Mouse (Mus musculus): ENCODE results near the gene Gm13278.
"Not testable (repeated sequence)": the region's sequence is repeated elsewhere in the genome, so short reads cannot be mapped to it uniquely, and the experiment has no call there.

Gm13278 gene

DNA sequence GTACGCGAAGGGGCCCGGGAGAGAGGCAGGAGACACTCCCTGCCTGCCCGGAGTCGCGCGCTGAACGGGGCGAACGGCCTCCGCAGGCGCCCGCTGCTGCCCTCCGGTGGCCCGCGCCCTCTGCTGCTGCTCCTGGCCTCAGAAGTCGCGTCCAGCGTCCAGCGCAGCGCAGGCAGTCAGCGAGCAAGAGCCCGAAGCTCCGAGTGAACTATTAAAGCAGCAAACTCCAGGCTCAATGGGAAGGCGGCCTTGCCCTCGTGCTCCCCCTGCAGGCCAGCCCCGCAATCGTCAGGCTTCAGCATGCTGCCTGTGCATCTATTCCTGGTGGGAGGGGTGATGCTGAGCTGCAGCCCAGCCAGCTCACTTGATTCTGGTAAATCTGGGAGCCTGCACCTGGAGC is at the start of gene Gm13278:
TSS of gene Gm13278 (plus strand) at position 301 of the 400 bp plus-strand sequence.
- not testable (repeated sequence) for DNase-seq

DNA sequence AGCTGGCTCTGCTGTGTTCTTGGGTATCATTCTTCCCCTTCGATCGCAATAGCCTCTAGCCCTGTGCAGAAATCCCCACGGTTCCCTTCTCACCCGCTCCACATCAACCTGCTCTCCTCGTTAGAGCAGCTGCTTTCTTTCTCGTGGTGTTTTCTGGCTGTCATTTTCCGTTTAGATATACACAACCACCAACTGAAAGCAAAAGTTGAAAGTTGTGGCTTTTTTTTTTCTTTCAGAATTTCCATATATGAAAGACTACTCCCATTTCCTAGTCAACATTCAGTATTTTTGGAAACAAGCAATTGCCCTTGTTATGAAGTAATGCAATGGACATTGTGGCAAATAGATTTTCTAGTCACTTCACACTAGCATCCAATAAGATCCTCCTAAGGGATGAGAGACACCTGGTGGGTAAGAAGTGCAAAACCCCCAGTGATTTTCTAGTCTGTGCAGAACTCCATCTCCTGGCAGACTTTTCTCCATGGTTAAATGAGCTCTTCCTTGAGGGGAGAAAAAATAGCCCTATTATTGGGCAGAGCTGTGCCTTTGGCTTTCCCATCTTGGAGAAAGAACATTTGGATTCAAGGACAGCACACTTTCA is 48.5 kb upstream of the Gm13278 start:
- no peak for DNase-seq

DNA sequence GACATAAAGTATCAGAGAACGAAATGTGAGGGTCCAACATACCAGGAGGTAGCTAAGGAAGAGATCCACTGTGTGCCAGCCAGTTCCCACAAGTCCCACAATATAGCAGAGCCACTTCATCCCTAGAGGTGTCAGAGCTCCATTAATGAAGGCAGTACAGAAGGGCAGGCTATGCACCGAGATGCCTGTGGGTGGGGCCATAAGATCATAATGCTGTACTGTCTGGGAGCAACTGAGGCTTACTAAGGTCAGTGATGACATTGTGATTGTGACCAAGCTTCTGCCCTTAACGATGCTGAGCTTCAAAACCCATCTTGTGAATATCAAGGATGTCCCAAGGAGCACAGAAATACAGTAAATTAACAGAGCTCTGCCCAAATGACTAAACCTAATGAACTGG is 47.1 kb upstream of the Gm13278 start:
- no peak for DNase-seq

- DNase-seq: no peak
These were observed 41.4 kb upstream of the Gm13278 start for GRCm38 (mm10) chr4:88749926-88750325.

DNA sequence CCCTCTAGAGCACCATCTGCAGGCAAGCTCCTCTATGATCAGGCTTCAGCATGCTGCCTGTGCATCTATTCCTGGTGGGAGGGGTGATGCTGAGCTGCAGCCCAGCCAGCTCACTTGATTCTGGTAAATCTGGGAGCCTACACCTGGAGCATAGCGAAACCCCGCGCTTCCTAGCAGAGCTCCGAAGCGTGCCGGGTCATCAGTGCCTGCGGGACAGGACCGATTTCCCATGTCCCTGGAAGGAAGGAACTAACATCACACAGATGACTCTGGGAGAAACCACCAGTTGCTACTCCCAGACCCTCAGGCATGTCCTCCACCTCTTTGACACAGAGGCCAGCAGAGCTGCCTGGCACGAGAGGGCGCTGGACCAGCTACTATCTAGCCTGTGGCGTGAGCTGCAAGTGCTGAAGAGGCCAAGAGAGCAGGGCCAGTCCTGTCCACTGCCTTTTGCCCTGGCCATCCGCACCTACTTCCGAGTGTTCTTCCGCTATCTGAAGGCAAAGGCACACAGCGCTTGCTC is 36.5 kb upstream of the Gm13278 start, which contains the start of gene Gm13271:
TSS of gene Gm13271 (plus strand) at position 51 of the 523 bp plus-strand sequence.
- peak; percentile 53 for DNase-seq

GRCm38 (mm10) chr4:88756581-88757513 is 34.5 kb upstream of the Gm13278 start:
- DNase-seq: not testable (repeated sequence)

DNA sequence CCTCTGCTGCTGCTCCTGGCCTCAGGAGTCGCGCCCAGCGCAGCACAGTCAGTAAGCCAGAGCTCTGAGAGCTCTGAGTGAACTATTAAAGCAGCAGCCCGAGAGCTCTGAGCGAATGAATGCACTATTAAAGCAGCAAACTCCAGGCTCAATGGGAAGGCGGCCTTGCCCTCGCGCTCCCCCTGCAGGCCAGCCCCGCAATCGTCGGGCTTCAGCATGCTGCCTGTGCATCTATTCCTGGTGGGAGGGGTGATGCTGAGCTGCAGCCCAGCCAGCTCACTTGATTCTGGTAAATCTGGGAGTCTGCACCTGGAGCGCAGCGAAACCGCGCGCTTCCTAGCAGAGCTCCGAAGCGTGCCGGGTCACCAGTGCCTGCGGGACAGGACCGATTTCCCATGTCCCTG is 33.7 kb upstream of the Gm13278 start:
- peak; percentile 90 for DNase-seq

DNA sequence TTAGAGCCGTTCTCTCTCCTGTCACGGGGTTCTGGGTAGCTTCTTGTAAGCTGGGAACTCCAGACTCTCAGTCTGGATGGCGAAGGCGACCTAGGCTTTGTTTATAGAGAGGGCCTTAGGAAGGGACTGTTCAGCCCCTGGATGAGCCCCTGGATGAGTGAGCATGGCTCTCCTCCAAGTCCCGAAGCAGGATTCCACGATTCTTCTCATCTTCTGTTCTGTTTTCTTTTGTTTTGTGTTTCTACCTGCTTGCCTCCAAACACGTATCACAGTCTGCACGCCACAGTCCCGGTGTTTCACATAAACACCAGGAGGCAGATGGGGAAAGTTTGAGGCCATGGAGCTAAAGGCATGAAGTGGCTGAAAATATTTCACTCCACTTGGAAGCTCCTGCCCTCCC is 32.6 kb upstream of the Gm13278 start:
- DNase-seq: not testable (repeated sequence)

DNA sequence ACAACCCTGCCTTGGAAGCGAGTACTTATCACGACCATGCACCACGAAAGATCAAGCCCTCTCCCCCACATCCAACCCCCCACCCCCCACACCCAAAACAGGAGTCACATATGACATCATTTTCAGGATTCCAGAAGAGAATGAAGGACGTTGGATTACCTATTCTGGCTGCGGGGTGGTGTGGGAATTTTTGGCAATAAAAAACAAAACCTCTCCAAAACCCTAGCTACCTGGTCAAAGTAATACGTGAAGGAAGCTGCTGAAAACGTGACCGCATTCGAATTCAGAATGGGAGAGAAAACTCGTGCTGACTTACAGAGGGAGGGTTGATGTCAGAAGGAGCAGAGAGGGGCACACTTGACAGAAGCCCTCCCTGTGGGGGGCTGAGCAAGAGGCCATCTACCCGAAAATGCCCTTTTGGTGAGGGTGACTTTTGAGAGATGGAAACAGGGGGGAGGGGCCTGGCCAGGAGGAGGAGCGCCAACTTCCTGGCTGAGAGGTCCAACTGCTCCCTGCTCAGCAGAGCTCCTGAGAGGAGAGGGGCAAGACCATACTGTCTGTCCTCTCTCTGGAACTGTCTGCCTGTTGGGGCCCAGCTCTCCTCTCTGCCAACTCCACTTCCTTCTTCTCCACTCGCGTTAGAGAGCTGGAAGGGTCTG is 31.6 kb upstream of the Gm13278 start, which contains the start of gene Gm13283:
TSS of gene Gm13283 (plus strand) at position 510 of the 659 bp plus-strand sequence.
- DNase-seq: peak; percentile 24

GRCm38 (mm10) chr4:88760431-88760830 is 30.9 kb upstream of the Gm13278 start:
- peak; percentile 88 for DNase-seq

DNA sequence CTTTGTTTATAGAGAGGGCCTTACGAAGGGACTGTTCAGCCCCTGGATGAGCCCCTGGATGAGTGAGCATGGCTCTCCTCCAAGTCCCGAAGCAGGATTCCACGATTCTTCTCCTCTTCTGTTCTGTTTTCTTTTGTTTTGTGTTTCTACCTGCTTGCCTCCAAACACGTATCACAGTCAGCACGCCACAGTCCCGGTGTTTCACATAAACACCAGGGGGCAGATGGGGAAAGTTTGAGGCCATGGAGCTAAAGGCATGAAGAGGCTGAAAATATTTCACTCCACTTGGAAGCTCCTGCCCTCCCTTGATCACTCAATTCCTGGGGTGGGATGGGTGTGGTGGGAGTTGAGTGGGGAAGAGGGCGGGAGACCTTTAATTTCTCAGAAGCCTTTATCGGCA is 29.6 kb upstream of the Gm13278 start:
- peak; percentile 66 for DNase-seq

- DNase-seq: peak; percentile 16
These were observed 29.0 kb upstream of the Gm13278 start for GRCm38 (mm10) chr4:88762341-88762740.

- peak; percentile 78 for DNase-seq
These were observed 27.8 kb upstream of the Gm13278 start for GRCm38 (mm10) chr4:88763384-88764018.

GRCm38 (mm10) chr4:88773534-88773933 is 17.8 kb upstream of the Gm13278 start, which contains the start of gene Gm13290:
Gene Gm13290 (plus strand): TSS chr4:88773834.
- not testable (repeated sequence) for DNase-seq

GRCm38 (mm10) chr4:88776622-88777021 is 14.7 kb upstream of the Gm13278 start, which contains the start of gene Gm13289:
Gene Gm13289 (plus strand): TSS chr4:88776922.
- not testable (repeated sequence) for DNase-seq

GRCm38 (mm10) chr4:88779550-88779949 is 11.8 kb upstream of the Gm13278 start, which contains the start of gene Gm13272:
Gene Gm13272 (plus strand): TSS chr4:88779850.
- DNase-seq: not testable (repeated sequence)

- DNase-seq: not testable (repeated sequence)
These were observed 11.0 kb upstream of the Gm13278 start for GRCm38 (mm10) chr4:88780320-88780719.

GRCm38 (mm10) chr4:88781831-88782230 is 9.5 kb upstream of the Gm13278 start, which contains the start of gene Ifnz:
Gene Ifnz (plus strand): TSS chr4:88782131.
- DNase-seq: not testable (repeated sequence)

GRCm38 (mm10) chr4:88782335-88782734 is 9.0 kb upstream of the Gm13278 start:
- DNase-seq: not testable (repeated sequence)

- not testable (repeated sequence) for DNase-seq
These were observed 5.9 kb upstream of the Gm13278 start, which contains the start of gene Gm13276 for GRCm38 (mm10) chr4:88785409-88785808. Gene Gm13276 (plus strand): TSS chr4:88785709.

- peak; percentile 83 for DNase-seq
These were observed 2.9 kb upstream of the Gm13278 start, which contains the start of gene Gm13277 for GRCm38 (mm10) chr4:88788402-88788801. Gene Gm13277 (plus strand): TSS chr4:88788632.
